Mouse (Mus musculus) frontal cortex, postnatal 10 days (tissue): ENCODE measurements around the gene Impdh2.
"Not testable (repeated sequence)": the region's sequence is repeated elsewhere in the genome, so short reads cannot be mapped to it uniquely, and the experiment has no call there.

Experiments
- DNase-seq, 2 experiments: peaks; one replicate each; pipeline ENCODE4 v3.0.0; 2022; ENCODE audit warnings: low spot score in 2 of 2, mixed read lengths in 1 of 2

Gene Impdh2

GRCm38 (mm10) chr9:108601986-108602385, 41.9 kb downstream of the Impdh2 start:
- DNase-seq, result no peak

- not testable (repeated sequence) for DNase-seq
Observed at GRCm38 (mm10) chr9:108607929-108608328, 47.8 kb downstream of the Impdh2 start.

DNA sequence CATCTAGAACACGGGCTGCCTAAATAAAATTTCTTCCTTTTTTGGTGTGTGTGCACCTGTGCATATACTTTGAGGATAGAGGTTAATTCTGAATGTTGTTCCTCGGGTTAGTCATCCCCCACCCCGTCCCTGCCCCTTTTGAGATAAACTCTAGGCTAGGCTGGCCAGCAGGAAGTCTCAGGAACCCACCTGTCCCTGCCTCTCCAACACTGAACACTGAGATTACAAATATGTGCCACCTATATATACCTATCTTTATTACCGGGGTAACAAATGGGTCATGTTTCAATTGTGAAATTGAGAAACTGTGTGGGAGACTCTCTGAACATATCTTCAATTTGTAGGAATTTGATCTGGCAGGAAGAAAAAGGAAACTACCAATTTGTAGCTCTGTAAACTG, 48.8 kb downstream of the Impdh2 start:
- DNase-seq, result no peak

DNA sequence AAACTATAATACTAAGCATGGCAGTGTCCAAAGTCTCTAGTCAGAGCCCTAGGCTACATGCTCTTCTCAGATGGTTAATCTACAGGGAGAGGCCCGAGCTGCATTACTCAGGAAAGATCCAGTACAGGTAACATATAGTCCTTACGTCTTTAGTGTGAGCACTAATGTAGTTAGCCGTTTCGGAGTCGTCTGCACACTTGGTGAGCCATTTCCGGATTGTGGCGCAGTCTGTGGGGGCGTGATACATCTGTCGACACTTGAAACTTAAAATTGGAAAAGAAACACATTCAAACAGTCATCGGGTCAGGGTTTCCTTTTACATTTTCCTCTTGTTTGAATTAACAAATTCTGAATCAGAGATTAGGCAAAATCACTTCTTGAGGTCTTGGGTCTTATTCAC, 51.4 kb downstream of the Impdh2 start:
- DNase-seq, result no peak
